Mouse (Mus musculus) G1E (cell line): ENCODE measurements around the gene Rasl10b.

Experiments
- CTCF ChIP-seq: IDR thresholded peaks from 2 replicates; pipeline ENCODE4 v1.5.1; 2012; ENCODE audit warnings: low read depth, low read length, inconsistent platforms, mixed read lengths
- GATA1 ChIP-seq: IDR thresholded peaks from 2 replicates; pipeline ENCODE4 v1.6.1; 2012; ENCODE audit warnings: borderline replicate concordance, low read length, inconsistent platforms, mixed read lengths
- GATA2 ChIP-seq: IDR thresholded peaks from 2 replicates; pipeline ENCODE4 v1.6.1; 2012; ENCODE audit warnings: low read depth, low read length, inconsistent platforms, borderline replicate concordance
- POLR2AphosphoS5 ChIP-seq: IDR thresholded peaks from 2 replicates; pipeline ENCODE4 v1.6.1; 2012; ENCODE audit warnings: low read depth, low read length, inconsistent platforms; ENCODE audit not compliant: insufficient replicate concordance
- TAL1 ChIP-seq: conservative IDR thresholded peaks from 2 replicates; pipeline ENCODE4 v1.6.1; 2012; ENCODE audit warnings: low read depth, low read length, inconsistent platforms, mixed read lengths

DNA sequence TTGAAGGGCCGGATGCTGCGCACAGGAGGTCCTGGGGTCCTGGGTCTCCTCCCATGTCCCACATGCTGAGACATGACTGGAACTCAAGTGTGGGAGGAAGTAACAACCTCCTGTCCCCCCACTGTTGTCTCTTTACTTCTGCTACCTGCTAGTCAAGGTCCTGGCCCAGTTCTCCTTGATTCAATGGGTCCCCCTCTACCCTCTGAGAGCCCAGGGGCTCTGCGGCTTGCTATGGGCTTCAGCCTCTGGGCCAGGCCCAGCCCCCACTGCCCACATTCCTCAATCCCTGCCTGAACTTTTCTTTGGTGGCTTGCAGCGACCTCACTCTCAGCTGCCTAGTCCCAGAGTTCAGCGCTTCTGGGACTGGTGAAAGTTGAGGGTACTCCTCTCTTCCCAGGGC lies 20.4 kb downstream of the Rasl10b start, which contains the start of gene Gas2l2:
- TF ChIP-seq CTCF (no peak), GATA1 (no peak), POLR2AphosphoS5 (no peak), GATA2 (no peak), TAL1 (no peak)
